Mouse (Mus musculus) layer of hippocampus, postnatal 14 days (tissue): ENCODE results near the gene Otulin. TPM values are rescaled to one million over a fixed set of nuclear protein-coding genes. Genes with fewer than 3 reads are reported as not detected.

ENCODE experiments used
- DNase-seq, 2 experiments: peaks; one replicate each; pipeline ENCODE4 v3.0.0; 2021 to 2022; ENCODE audit warnings: low spot score in 2 of 2, mixed read lengths in 1 of 2
- microRNA-seq, 2 experiments: library from miRNA; unstranded; fragments of <30 nt; microRNA quantifications; one replicate each; pipeline ENCODE4 v1.2.0; 2021
- total RNA-seq, 2 experiments: library from RNA; stranded (reverse); gene quantifications; 2 replicates each; pipeline ENCODE4 v1.2.3; 2021

Otulin gene
- total RNA-seq, 2 experiments from 2014 or later: 22.0 to 22.4 TPM

- no peak for DNase-seq
Observed at GRCm38 (mm10) chr15:27506893-27507596, 123.4 kb downstream of the Otulin start.

GRCm38 (mm10) chr15:27506127-27506886 is 124.2 kb downstream of the Otulin start:
- no peak for DNase-seq

DNA sequence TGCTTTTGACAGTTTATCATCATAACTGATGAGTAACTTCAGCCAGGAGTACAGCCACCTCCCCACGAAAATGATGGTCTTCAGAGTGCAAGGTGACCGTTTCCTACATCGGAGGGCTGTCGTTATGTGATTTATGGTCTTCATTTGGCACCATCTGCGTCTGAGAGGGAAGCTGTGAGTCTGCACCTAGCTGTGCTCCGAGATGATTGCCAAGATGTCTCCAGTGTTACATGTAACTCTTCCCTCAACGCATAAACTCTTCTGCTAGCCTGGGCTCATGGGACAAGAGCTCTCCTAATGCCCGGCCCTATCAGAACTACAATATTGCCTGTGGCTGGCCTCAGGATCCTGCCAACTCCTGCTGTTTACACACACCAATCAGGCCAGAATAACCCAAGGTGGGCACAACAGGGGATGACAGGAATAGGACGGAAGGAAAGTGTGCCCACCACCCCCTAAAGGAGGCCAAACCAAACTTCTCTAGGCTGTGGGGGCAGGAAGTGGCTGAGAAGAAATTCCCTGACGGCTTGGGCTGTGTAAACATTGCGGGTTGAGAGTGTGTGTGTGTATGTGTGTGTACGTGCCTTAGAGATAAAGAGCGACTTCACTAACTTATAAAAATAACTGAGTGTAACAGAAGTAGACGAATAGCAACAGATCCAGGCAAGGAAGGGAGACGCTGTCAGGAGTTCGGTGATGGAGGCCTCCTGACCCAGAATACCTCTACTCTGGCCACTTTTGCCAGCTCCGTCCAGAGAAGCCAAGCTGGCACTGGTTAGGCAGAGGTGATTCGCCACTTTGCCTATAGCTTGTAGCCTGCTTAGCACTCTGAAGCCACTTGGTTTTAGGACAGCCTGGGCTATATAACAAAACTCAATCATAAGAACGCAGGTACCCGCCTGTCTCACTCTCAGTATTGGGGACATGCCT is 126.4 kb downstream of the Otulin start:
- no peak for DNase-seq

- no peak for DNase-seq
Observed at GRCm38 (mm10) chr15:27503221-27503620, 127.3 kb downstream of the Otulin start.

DNA sequence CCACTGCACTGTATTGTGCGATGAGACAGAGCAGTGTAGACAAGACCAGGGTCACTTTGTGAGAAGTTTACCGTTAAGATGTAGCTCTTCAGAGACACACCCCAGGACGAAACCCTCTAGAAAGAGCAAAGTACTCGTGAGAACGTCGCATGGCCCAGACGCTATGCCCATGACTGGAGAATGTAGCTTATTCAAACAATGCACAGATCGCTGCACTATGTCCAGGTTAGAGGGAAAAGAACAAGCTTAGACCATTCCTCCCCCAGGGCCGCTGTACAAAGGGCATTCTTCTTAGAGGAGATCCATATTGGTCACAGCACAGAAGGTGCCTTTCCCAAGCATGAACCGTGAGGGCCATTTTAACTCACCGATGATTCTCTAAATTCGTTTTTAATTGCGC is 128.2 kb downstream of the Otulin start:
- no peak for DNase-seq

GRCm38 (mm10) chr15:27500390-27500789 is 130.1 kb downstream of the Otulin start:
- no peak for DNase-seq

DNA sequence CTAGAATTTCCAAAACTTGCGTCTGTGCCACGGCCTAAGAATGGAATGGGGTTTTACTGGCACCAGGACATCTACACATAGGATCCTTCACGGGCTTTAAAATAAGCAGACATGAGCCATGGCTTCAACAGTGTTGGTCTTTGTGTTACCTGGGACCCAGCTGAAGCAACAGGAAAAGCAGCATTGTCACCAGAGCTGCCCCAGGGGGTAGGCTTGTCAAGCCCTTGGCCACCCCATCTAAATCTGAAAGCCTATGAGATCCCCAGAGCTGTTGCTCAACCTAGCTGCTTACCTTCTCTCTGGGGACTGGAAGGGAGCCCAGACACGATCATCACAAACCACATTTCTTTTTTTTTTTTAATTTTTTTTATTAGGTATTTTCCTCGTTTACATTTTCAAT is 132.4 kb downstream of the Otulin start:
- DNase-seq: no peak

DNA sequence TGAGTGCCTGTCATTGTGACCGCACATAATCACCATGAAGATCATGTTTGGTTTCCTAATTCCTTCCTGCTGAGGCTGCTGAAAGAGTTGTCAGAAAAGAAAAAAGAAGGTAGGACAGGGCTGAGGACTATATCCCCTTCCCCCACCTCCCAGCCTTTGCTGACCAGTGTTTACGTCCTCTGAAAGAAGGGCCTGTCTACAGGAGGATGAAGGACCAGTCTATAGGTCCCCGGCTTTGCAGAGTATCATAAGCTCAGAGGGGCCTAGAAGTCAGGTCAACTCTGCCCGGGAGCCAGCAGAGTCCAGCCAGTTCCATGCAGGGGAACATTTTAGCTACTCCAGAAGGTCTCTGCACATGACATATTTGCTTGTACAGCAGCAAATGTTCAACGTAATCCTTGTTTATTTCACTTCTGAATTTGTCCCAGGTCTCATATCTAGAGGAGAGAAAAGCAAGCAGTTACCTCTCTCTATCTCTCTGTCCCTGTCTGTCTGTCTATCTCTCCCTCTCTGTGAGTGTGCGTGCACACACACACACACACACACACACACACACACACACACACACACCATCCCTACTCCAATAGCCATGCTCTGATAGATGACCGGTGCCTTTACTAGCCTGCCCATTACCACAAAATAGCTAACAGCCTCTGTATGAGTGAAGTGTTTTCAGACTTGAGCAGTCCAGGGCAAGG is 133.0 kb downstream of the Otulin start:
- no peak for DNase-seq

- no peak for DNase-seq
Observed at GRCm38 (mm10) chr15:27496596-27497299, 133.7 kb downstream of the Otulin start.

DNA sequence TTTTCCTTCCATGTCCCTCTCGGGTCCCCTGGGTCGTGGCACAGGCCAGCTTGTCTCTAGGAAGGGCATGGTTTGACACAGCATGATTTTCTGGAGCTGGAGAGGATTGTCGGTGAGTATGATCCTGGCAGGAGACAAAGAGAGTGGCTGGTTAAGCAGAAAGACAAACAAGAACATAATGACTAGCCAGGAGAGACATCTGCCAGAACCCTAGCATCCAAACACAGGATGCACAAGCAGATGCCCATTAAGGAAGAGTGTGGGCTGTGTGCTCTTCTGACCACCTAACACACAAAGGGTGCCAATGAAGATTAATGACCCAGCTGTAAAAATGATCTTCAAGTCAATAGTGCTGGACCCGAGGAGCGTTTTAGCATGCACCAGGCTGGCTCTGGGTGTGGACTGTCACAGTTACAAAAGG is 134.5 kb downstream of the Otulin start:
- DNase-seq: peak in 1 of 2 experiments; percentile 54

DNA sequence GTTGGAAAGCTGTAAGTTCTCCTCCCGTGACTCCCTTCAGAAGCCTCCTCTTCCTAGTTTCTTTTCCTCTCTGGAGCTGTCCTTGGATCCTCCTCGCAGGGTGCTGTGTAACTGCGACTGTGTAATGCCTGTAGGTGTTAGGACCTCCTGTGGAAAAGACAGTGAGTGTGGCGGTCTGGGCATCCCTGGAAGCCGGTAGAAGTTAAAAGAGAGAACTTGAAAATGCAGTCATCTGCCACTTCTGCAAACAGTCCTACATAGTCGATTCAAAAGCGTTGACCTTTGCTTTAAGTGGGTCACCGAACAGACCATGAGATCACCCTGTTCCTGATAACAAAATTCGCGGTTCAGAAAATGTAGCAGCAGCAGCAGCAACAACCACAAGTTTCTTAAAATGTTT is 137.0 kb downstream of the Otulin start:
- no peak for DNase-seq

GRCm38 (mm10) chr15:27492734-27493133 is 137.8 kb downstream of the Otulin start:
- DNase-seq: no peak

Small RNA genes lying within 50 kb of the gene (microRNA-seq; reads per million reads assigned to microRNA genes)
- 3.4 to 7.1 reads per million in 2 experiments for gene Mir7117

Other genes starting within 250 kb of the Otulin start
- gene Ank, start 164.0 kb downstream of the Otulin start, total RNA-seq: 100 to 1,000 TPM; 147 to 148 TPM
- 10 to 100 TPM; 31.1 to 32.0 TPM for gene Otulinl, start 50.9 kb upstream of the Otulin start, total RNA-seq